23 mouse cellular contexts compared by ENCODE assay signal in the genomic region with DNA sequence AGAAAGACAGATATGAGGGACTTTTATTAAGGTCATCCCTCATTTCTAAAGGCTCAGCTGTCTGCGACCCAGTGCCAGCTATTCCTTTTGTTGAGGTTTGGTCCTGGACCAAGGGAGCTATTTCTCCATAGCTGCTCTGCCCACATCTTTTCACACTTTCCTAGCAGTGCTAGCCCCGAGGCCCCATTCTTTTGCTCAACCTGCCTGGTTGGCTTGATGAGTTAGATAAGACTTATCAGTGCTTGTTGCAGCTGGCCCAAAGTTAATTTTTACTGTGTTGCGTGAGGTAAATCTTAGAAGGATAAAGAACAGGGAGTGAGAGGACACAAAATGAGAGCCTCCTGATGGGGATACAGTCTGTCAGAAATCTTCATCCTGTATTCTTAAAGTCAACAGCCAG.
"Had no signal": no experiment of that assay in that cellular context is flagged by ENCODE, and none has a peak within 500 bp of the region (broad histone marks: within the 10 kb centered on the region; RNA-seq: fewer than 3 reads in every experiment).

No protein-coding gene starts in this region.

- H3K9me3 ChIP-seq: heart, embryonic 13.5 days; heart, embryonic 15.5 days; hindbrain, embryonic 13.5 days; hindbrain, embryonic 15.5 days; intestine, embryonic 15.5 days; limb, embryonic 10.5 days; limb, embryonic 12.5 days had no signal

- H3K4me3 ChIP-seq: heart, embryonic 13.5 days; heart, embryonic 15.5 days; hindbrain, embryonic 13.5 days; hindbrain, embryonic 15.5 days; intestine, embryonic 15.5 days; layer of hippocampus, adult 2 months; left cerebral cortex, adult 2 months; limb, embryonic 10.5 days; limb, embryonic 12.5 days had no signal

- ATAC-seq: inflammation-experienced regulatory T-cells, adult 6 months; intestine, embryonic 15.5 days; intestine, postnatal 0 days had no signal

- H3K9ac ChIP-seq: heart, embryonic 13.5 days; heart, embryonic 15.5 days; hindbrain, embryonic 13.5 days; hindbrain, embryonic 15.5 days; intestine, embryonic 15.5 days; limb, embryonic 12.5 days had no signal

- H3K4me1 ChIP-seq: heart, embryonic 13.5 days; heart, embryonic 15.5 days had no signal

- DNase-seq: gastrocnemius, postnatal 14 days; gastrocnemius, postnatal 36 days; heart, adult 18-20 months; heart, postnatal 14 days; heart, postnatal 36 days; kidney, adult 18-20 months; kidney, adult 8-10 months; kidney, postnatal 10 days; kidney, postnatal 25 days; kidney, postnatal 4 days; liver had no signal

- H3K27me3 ChIP-seq: heart, embryonic 13.5 days; heart, embryonic 15.5 days; hindbrain, embryonic 13.5 days; hindbrain, embryonic 15.5 days; intestine, embryonic 15.5 days; limb, embryonic 12.5 days had no signal

- H3K27ac ChIP-seq: heart, embryonic 13.5 days; heart, embryonic 15.5 days; hindbrain, embryonic 13.5 days; hindbrain, embryonic 15.5 days; intestine, embryonic 15.5 days; layer of hippocampus, adult 2 months; left cerebral cortex, adult 2 months; limb, embryonic 10.5 days; limb, embryonic 12.5 days had no signal

- H3K4me2 ChIP-seq: heart, embryonic 11.5 days; heart, embryonic 13.5 days; heart, embryonic 15.5 days; hindbrain, embryonic 13.5 days; hindbrain, embryonic 15.5 days; intestine, embryonic 15.5 days; limb, embryonic 12.5 days had no signal

- H3K36me3 ChIP-seq: heart, embryonic 13.5 days; heart, embryonic 15.5 days; hindbrain, embryonic 13.5 days; hindbrain, embryonic 15.5 days; intestine, embryonic 15.5 days; limb, embryonic 10.5 days; limb, embryonic 12.5 days had no signal
